Mouse (Mus musculus) MEL (cell line): Measurements from ENCODE around the gene Hfe2.

Experiments used
- BHLHE40 ChIP-seq: IDR thresholded peaks from 2 replicates; pipeline ENCODE4 v1.6.1; 2012; ENCODE audit warnings: low read depth, mild to moderate bottlenecking, inconsistent platforms, low read length, improper control_type of control experiment, borderline replicate concordance
- CHD2 ChIP-seq: IDR thresholded peaks from 2 replicates; pipeline ENCODE4 v1.6.1; 2011; ENCODE audit warnings: low read length, improper control_type of control experiment
- CTCF ChIP-seq, 3 experiments: IDR thresholded peaks in 2 of 3; conservative IDR thresholded peaks in 1 of 3; 2 replicates each; pipeline ENCODE4 v1.5.1; 2011 to 2012; ENCODE audit warnings: low read length in 3 of 3, low read depth in 2 of 3, mild to moderate bottlenecking in 2 of 3, improper control_type of control experiment in 1 of 3, inconsistent platforms in 1 of 3, mixed read lengths in 1 of 3, moderate library complexity in 1 of 3; ENCODE audit not compliant: control insufficient read depth in 1 of 3, insufficient read depth in 1 of 3, poor library complexity in 1 of 3, severe bottlenecking in 1 of 3
- ETS1 ChIP-seq: IDR thresholded peaks from 2 replicates; pipeline ENCODE4 v1.6.1; 2012; ENCODE audit warnings: low read depth, mild to moderate bottlenecking, inconsistent platforms, low read length, improper control_type of control experiment, moderate library complexity
- JUND ChIP-seq: IDR thresholded peaks from 2 replicates; pipeline ENCODE4 v1.6.1; 2011; ENCODE audit warnings: low read depth, mild to moderate bottlenecking, improper control_type of control experiment, low read length
- MYC ChIP-seq: IDR thresholded peaks from 2 replicates; pipeline ENCODE4 v1.6.1; 2011; ENCODE audit warnings: low read depth, mild to moderate bottlenecking, low read length, improper control_type of control experiment, moderate library complexity
- NRF1 ChIP-seq: IDR thresholded peaks from 2 replicates; pipeline ENCODE4 v1.6.1; 2014; ENCODE audit warnings: low read depth, mild to moderate bottlenecking, inconsistent platforms, low read length, improper control_type of control experiment, moderate library complexity; ENCODE audit not compliant: poor library complexity, insufficient read depth, severe bottlenecking
- POLR2A ChIP-seq, 2 experiments: IDR thresholded peaks; 2 replicates each; pipeline ENCODE4 v1.6.1; 2011 to 2012; ENCODE audit warnings: low read length in 2 of 2, mild to moderate bottlenecking in 2 of 2, control low read depth in 1 of 2, improper control_type of control experiment in 1 of 2, low read depth in 1 of 2, moderate library complexity in 1 of 2; ENCODE audit not compliant: control insufficient read depth in 1 of 2, insufficient read depth in 1 of 2, poor library complexity in 1 of 2
- POLR2AphosphoS2 ChIP-seq: IDR thresholded peaks from 2 replicates; pipeline ENCODE4 v1.6.1; 2011; ENCODE audit warnings: low read length, improper control_type of control experiment
- TCF12 ChIP-seq: IDR thresholded peaks from 2 replicates; pipeline ENCODE4 v1.6.1; 2014; ENCODE audit warnings: low read depth, mild to moderate bottlenecking, inconsistent platforms, low read length, improper control_type of control experiment, moderate library complexity

DNA sequence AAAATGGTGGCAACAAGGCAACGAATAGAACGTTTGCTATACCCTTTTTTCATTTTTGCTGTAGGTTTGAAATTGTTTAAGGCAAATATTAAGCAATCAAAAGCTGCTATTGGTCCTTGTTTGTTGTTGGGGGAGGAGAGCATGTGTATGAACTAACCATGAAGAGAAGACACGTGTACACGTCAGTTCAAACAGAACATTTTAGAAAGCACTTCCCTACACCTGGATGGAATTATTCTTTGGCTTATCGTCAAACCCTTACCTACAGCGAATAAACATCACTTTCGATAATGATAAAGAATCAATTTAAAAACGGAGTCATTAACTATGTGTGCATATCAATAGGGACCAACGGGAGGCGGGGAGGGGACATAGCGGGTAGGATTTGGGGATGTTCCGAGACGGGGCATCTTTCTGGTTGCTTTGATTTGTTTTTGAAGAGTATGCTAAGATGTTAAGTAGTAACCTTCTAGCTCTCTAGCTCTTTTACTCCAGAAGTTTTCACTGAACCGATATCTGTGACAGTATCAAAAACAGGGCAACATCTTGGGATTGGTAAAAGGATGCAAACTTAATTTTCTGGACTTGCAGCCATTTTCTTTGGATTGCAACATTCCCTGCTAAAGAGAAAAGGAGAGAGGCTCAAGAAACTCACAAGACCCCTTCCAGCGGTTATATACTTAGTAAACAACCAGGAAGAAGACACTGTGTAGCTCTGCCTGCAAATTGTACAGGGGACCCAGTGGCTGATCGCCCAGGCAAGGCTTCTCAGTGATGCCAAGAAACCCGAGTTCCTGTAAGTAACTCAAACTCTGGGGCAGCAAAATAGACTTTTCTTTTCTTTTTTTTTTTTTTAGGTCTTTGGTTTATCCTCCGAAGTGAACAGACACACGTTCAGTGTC, 22.5 kb upstream of the Hfe2 start:
- TF ChIP-seq CTCF (IDR thresholded peaks at IDR 0.05 in 2 of 3, conservative IDR thresholded peaks at IDR 0.05 in 1 of 3; ENCODE audit: control insufficient read depth in 1 of 3, insufficient read depth in 1 of 3, low read depth in 2 of 3, low read length in 3 of 3, poor library complexity in 1 of 3, severe bottlenecking in 1 of 3) (no peak), ETS1 (no peak), TCF12 (no peak), CHD2 (no peak), BHLHE40 (no peak), JUND (no peak), MYC (no peak), NRF1 (no peak), POLR2A (IDR thresholded peaks at IDR 0.05; ENCODE audit: control insufficient read depth in 1 of 2, insufficient read depth in 1 of 2, low read depth in 1 of 2, low read length in 2 of 2, poor library complexity in 1 of 2) (no peak), POLR2AphosphoS2 (no peak)
